Mouse (Mus musculus) erythroblast, embryonic 14.5 days (primary cell): ENCODE data around the gene Fbxw11. TPM values are rescaled to one million over a fixed set of nuclear protein-coding genes. Genes with fewer than 3 reads are reported as not detected.
"Not testable (repeated sequence)": the region's sequence is repeated elsewhere in the genome, so short reads cannot be mapped to it uniquely, and the experiment has no call there.

Experiments used
- H3K27me3 ChIP-seq: 2 replicates; pipeline ENCODE4 v1.6.1; 2012; ENCODE audit warnings: inconsistent platforms; ENCODE audit not compliant: control insufficient read depth
- H3K36me3 ChIP-seq: 2 replicates; pipeline ENCODE4 v1.6.1; 2012; ENCODE audit warnings: mild to moderate bottlenecking, inconsistent platforms; ENCODE audit not compliant: control insufficient read depth
- H3K4me1 ChIP-seq: 2 replicates; pipeline ENCODE4 v1.6.1; 2012; ENCODE audit warnings: inconsistent platforms; ENCODE audit not compliant: control insufficient read depth
- H3K4me3 ChIP-seq: replicated peaks from 2 replicates; pipeline ENCODE3; 2012; ENCODE audit warnings: moderate library complexity, mild to moderate bottlenecking, inconsistent platforms
- H3K9me3 ChIP-seq: 2 replicates; pipeline ENCODE4 v1.6.1; 2012; ENCODE audit warnings: low read length, inconsistent platforms, mixed read lengths; ENCODE audit not compliant: control insufficient read depth
- GATA1 ChIP-seq: IDR thresholded peaks from 2 replicates; pipeline ENCODE4 v1.6.1; 2012; ENCODE audit warnings: low read length, inconsistent platforms, mixed read lengths
- TAL1 ChIP-seq: IDR thresholded peaks from 3 replicates; pipeline ENCODE4 v1.6.1; 2012; ENCODE audit warnings: low read length, inconsistent platforms, mixed read lengths
- polyA plus RNA-seq: library from polyadenylated mRNA; stranded (reverse); fragments of >175 nt; gene quantifications from 2 replicates; pipeline ENCODE4 v1.2.3, GENCODE M21; 2012

The Fbxw11 gene
- polyA plus RNA-seq, 1 experiment, result 0.35 TPM

GRCm38 (mm10) chr11:32714230-32714629 lies 71.7 kb downstream of the Fbxw11 start:
- Histone ChIP-seq H3K27me3 (no peaks in the 10 kb centered on the region), H3K4me1 (no peaks in the 10 kb centered on the region; the same call in 1 of the 2 replicates), H3K9me3 (no peaks in the 10 kb centered on the region), H3K4me3 (no peak overlapping the region), H3K36me3 (peaks cover 26% of the 10 kb centered on the region)
- no peak for TF ChIP-seq TAL1
- no peak for TF ChIP-seq GATA1

GRCm38 (mm10) chr11:32714896-32715295 lies 72.4 kb downstream of the Fbxw11 start:
- Histone ChIP-seq H3K4me1 (no peaks in the 10 kb centered on the region; the same call in 1 of the 2 replicates), H3K9me3 (no peaks in the 10 kb centered on the region), H3K4me3 (no peak overlapping the region), H3K27me3 (no peaks in the 10 kb centered on the region), H3K36me3 (peaks cover 26% of the 10 kb centered on the region)
- TF ChIP-seq GATA1, result no peak
- TF ChIP-seq TAL1, result no peak

- Histone ChIP-seq H3K4me1 (no peaks in the 10 kb centered on the region; the same call in 1 of the 2 replicates), H3K27me3 (no peaks in the 10 kb centered on the region), H3K4me3 (no peak overlapping the region), H3K9me3 (no peaks in the 10 kb centered on the region), H3K36me3 (peaks cover 26% of the 10 kb centered on the region)
- no peak for TF ChIP-seq GATA1
- TF ChIP-seq TAL1, result no peak
Observed at GRCm38 (mm10) chr11:32715495-32715894, 73.0 kb downstream of the Fbxw11 start.

- no peaks in the 10 kb centered on the region for H3K27me3 ChIP-seq
- H3K4me3 ChIP-seq, result no peak overlapping the region
- peaks cover 26% of the 10 kb centered on the region for H3K36me3 ChIP-seq
- no peaks in the 10 kb centered on the region; the same call in 1 of the 2 replicates for H3K4me1 ChIP-seq
- TF ChIP-seq TAL1, result no peak
- TF ChIP-seq GATA1, result no peak
- no peaks in the 10 kb centered on the region for H3K9me3 ChIP-seq
Observed at GRCm38 (mm10) chr11:32715970-32716369, 73.4 kb downstream of the Fbxw11 start.

GRCm38 (mm10) chr11:32716876-32717275 lies 74.4 kb downstream of the Fbxw11 start:
- Histone ChIP-seq H3K9me3 (no peaks in the 10 kb centered on the region), H3K27me3 (no peaks in the 10 kb centered on the region), H3K36me3 (peaks cover 24% of the 10 kb centered on the region), H3K4me3 (no peak overlapping the region), H3K4me1 (no peaks in the 10 kb centered on the region; the same call in 1 of the 2 replicates)
- TF ChIP-seq GATA1, result no peak
- TF ChIP-seq TAL1, result no peak

- not testable (repeated sequence) for H3K27me3 ChIP-seq, H3K9me3 ChIP-seq, H3K4me3 ChIP-seq, H3K4me1 ChIP-seq
- peaks cover 22% of the 10 kb centered on the region for H3K36me3 ChIP-seq
Observed at GRCm38 (mm10) chr11:32717711-32718110, 75.2 kb downstream of the Fbxw11 start.

- peaks cover 21% of the 10 kb centered on the region for H3K36me3 ChIP-seq
- H3K9me3 ChIP-seq, result no peaks in the 10 kb centered on the region
- TF ChIP-seq TAL1 (no peak), GATA1 (no peak)
Observed at GRCm38 (mm10) chr11:32718371-32718770, 75.8 kb downstream of the Fbxw11 start.

GRCm38 (mm10) chr11:32718979-32719378 lies 76.5 kb downstream of the Fbxw11 start:
- no peaks in the 10 kb centered on the region; the same call in 1 of the 2 replicates for H3K4me1 ChIP-seq
- TF ChIP-seq GATA1 (no peak), TAL1 (no peak)
- H3K36me3 ChIP-seq, result peaks cover 20% of the 10 kb centered on the region
- no peak overlapping the region for H3K4me3 ChIP-seq
- no peaks in the 10 kb centered on the region for H3K9me3 ChIP-seq
- H3K27me3 ChIP-seq, result no peaks in the 10 kb centered on the region

More at GRCm38 (mm10) chr11:32718371-32718770, 75.8 kb downstream of the Fbxw11 start:
- Histone ChIP-seq H3K27me3 (no peaks in the 10 kb centered on the region), H3K4me1 (no peaks in the 10 kb centered on the region; the same call in 1 of the 2 replicates), H3K4me3 (no peak overlapping the region)

GRCm38 (mm10) chr11:32722653-32723052 lies 80.1 kb downstream of the Fbxw11 start:
- Histone ChIP-seq H3K36me3 (peaks cover 32% of the 10 kb centered on the region), H3K9me3 (no peaks in the 10 kb centered on the region), H3K4me3 (no peak overlapping the region), H3K4me1 (no peaks in the 10 kb centered on the region), H3K27me3 (no peaks in the 10 kb centered on the region)
- TF ChIP-seq GATA1, result no peak
- no peak for TF ChIP-seq TAL1

- Histone ChIP-seq H3K4me1 (no peaks in the 10 kb centered on the region), H3K36me3 (peaks cover 32% of the 10 kb centered on the region), H3K27me3 (no peaks in the 10 kb centered on the region), H3K9me3 (no peaks in the 10 kb centered on the region), H3K4me3 (no peak overlapping the region)
- no peak for TF ChIP-seq GATA1
Observed at GRCm38 (mm10) chr11:32723287-32723686, 80.8 kb downstream of the Fbxw11 start.
